Mouse (Mus musculus): ENCODE data around the gene Acr. TPM values are rescaled to one million over a fixed set of nuclear protein-coding genes. Genes with fewer than 3 reads are reported as not detected.

Acr gene
- polyA plus RNA-seq, 1 experiment from 2014 or later, result 0.35 TPM

DNA sequence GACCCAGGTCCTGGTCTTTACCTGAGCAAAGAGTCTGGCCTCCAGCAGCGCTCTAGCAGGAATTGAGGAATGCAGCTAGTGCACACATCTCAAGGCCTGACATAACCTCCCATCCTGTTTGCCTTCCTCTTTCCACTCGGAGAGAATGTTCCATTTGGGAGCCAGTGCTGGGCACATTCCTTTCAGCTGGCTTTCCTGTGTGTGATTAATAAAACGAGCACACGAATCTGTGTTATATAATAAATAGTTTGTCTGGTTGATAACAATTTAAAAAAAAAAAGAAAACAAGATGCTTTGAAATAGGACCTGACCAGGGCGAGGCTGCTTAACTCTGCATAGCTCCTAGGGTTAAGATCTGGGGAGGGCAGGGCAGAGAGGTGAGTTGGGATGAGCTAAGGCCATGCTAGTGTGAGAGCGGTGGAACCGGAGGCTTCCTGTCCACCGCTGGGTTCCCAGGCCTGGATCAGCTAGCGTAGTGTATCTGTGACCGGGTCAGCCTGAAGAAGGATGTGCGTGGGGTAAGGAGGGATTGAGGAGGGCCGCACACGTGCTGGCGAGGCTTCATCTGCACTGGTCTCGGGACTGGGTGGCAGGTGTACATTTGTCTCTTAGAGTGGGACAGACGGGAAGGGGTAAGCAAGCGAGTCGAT is 39.8 kb upstream of the Acr start:
- no peaks in the 10 kb centered on the region for H3K9me3 ChIP-seq
- ATAC-seq (ENCODE audit: insufficient number of reproducible peaks, insufficient read depth, low FRiP score, low TSS enrichment, low read depth), result no peak
- no peak overlapping the region for H3K27ac ChIP-seq
- H3K4me3 ChIP-seq, result no peak overlapping the region
- H3K27me3 ChIP-seq, result peaks cover 19% of the 10 kb centered on the region
- H3K4me1 ChIP-seq, result peaks cover 27% of the 10 kb centered on the region
- 85% methylated on average over 18 of the region's 18 CpGs for WGBS
- H3K4me2 ChIP-seq, result no peak overlapping the region
- H3K36me3 ChIP-seq, result peaks cover 18% of the 10 kb centered on the region
- no peak overlapping the region for H3K9ac ChIP-seq

DNA sequence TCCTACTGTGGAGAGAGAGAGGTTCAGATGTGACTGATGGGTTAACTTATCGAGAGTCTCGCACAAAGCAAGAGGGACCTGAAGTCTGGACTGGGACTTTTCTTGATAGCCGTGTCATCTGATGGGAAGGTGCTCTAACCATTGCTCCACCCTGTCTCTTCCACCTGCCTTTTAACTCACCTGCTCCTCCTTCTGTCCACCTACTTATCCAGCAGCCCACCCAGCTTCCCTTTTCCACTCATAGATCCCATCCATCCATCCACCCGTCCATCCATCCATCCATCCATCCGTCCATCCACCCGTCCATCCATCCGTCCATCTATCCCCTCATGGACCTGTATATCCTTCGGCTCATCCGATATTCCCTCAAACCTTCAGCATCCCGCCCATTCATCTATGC is 39.2 kb upstream of the Acr start:
- no peak for ATAC-seq (ENCODE audit: insufficient number of reproducible peaks, insufficient read depth, low FRiP score, low TSS enrichment, low read depth)
- Histone ChIP-seq H3K4me3 (no peak overlapping the region), H3K27me3 (peaks cover 16% of the 10 kb centered on the region), H3K36me3 (peaks cover 21% of the 10 kb centered on the region), H3K27ac (no peak overlapping the region), H3K4me1 (peaks cover 25% of the 10 kb centered on the region), H3K9me3 (no peaks in the 10 kb centered on the region), H3K4me2 (no peak overlapping the region), H3K9ac (no peak overlapping the region)
- 92% methylated on average over 10 of the region's 10 CpGs for WGBS

DNA sequence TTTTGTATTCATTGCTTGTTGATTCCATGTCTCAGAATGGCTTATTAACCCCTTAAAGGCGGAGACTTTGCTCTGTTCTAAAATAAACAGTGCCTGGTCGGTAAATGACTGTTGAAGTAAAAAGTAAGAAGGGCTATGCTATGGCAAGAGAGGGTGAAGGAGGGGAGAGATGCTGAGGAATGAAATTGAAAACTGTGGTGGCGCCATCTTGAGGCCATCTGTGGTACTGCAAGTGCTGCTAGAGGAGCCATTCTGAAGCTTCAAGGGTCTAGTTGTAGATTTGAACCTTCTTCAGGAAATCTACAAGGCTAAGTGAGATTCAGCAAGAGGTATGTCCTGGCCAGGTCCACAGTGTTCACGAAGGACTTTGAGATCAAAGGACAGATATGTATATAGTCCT is 37.8 kb upstream of the Acr start:
- WGBS, result 8% methylated on average over 4 of the region's 4 CpGs
- no peak for ATAC-seq (ENCODE audit: insufficient number of reproducible peaks, insufficient read depth, low FRiP score, low TSS enrichment, low read depth)

GRCm38 (mm10) chr15:89531399-89531798 is 36.7 kb upstream of the Acr start:
- Histone ChIP-seq H3K4me3 (no peak overlapping the region), H3K4me2 (no peak overlapping the region), H3K36me3 (peaks cover 17% of the 10 kb centered on the region), H3K9me3 (no peaks in the 10 kb centered on the region), H3K9ac (no peak overlapping the region), H3K4me1 (peaks cover 14% of the 10 kb centered on the region), H3K27ac (no peak overlapping the region), H3K27me3 (no peaks in the 10 kb centered on the region; the same call in 1 of the 2 replicates)
- 90% methylated on average over 5 of the region's 5 CpGs for WGBS
- no peak for ATAC-seq (ENCODE audit: insufficient number of reproducible peaks, insufficient read depth, low FRiP score, low TSS enrichment, low read depth)

More for the DNA sequence above, 37.8 kb upstream of the Acr start:
- Histone ChIP-seq H3K4me2 (no peak overlapping the region), H3K9me3 (no peaks in the 10 kb centered on the region), H3K27me3 (peaks cover 2% of the 10 kb centered on the region; the same call in 1 of the 2 replicates), H3K27ac (no peak overlapping the region), H3K4me3 (no peak overlapping the region), H3K36me3 (peaks cover 21% of the 10 kb centered on the region), H3K9ac (no peak overlapping the region), H3K4me1 (peaks cover 14% of the 10 kb centered on the region)

- peak; percentile 9; the same call in 1 of the 2 replicates for ATAC-seq (ENCODE audit: insufficient number of reproducible peaks, insufficient read depth, low FRiP score, low TSS enrichment, low read depth)
- H3K4me2 ChIP-seq, result peak overlapping the region; percentile 50
- peak overlapping the region; percentile 61 for H3K9ac ChIP-seq
- WGBS, result 20% methylated on average over 29 of the region's 29 CpGs
- peak overlapping the region; percentile 27 for H3K4me3 ChIP-seq
- peaks cover 14% of the 10 kb centered on the region for H3K4me1 ChIP-seq
- no peaks in the 10 kb centered on the region; the same call in 1 of the 2 replicates for H3K27me3 ChIP-seq
- no peak overlapping the region for H3K27ac ChIP-seq
- H3K9me3 ChIP-seq, result no peaks in the 10 kb centered on the region
- H3K36me3 ChIP-seq, result peaks cover 12% of the 10 kb centered on the region; the same call in 1 of the 2 replicates
Measured at GRCm38 (mm10) chr15:89532026-89532923, 35.9 kb upstream of the Acr start.

DNA sequence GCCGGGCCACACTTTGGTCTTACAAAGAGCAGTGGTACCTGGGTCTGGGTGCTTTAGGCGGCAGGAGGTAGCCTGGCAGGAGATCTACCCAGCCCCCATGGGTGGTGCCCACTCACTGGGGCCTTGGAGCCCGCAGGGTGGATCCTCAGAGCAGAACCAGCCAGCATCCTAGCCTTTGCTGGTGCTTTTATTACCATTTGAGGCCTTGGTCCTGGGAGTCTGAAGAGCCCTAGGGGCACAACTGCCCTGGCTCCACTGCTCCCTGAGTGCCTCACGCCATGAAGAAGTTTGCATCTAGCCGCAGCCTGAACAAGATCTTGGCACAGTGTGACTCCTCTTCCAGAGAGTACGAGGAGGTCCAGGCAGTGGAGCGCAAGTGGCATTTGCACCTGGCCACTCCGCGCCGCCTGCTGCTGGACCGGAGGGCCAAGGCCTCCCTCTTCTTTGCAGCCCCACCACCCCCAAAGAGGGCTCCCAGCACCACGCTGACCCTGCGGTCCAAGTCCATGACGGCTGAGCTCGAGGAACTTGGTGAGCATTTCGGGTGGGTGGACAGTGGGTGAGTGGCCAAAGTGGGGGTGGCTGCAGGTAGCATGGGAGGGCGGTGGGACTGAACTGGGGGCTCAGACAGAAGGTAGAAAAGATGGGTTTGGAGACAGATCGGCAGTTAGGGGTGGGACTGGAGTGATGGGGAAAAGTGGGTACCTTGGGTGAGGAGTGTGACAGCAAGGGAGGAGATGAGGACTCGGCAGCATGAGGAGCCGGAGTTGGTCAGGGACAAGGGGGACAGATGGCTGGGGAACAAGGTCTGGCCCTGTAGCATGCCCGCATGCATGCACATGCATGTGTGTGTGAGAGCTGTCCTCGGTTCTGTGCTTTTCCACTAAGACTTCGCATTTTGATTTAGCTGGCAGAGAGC is 34.9 kb upstream of the Acr start:
- Histone ChIP-seq H3K27ac (no peak overlapping the region), H3K27me3 (no peaks in the 10 kb centered on the region; the same call in 1 of the 2 replicates), H3K9ac (peak overlapping the region; percentile 61), H3K36me3 (peaks cover 12% of the 10 kb centered on the region), H3K4me1 (peaks cover 14% of the 10 kb centered on the region), H3K4me2 (peak overlapping the region; percentile 50), H3K9me3 (no peaks in the 10 kb centered on the region), H3K4me3 (peak overlapping the region; percentile 27)
- no peak for ATAC-seq (ENCODE audit: insufficient number of reproducible peaks, insufficient read depth, low FRiP score, low TSS enrichment, low read depth)
- WGBS, result 70% methylated on average over 23 of the region's 23 CpGs

DNA sequence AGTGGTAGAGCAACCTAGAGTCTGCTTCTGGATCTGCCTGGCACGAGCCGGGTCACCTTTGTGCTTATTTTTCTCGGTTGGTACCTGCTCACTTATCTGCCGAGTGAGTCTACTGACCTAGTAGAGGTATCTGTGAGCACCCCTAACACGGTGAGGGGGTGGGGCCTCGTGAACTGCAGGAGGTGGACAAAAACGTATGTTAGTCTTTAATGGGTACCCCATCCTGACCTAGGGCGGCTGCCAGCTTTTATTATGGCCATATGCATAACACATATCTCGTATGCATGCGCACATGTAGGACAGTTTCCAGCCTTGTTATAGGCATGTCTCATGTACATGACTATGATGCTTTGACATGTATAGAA is 34.3 kb upstream of the Acr start:
- H3K36me3 ChIP-seq, result peaks cover 12% of the 10 kb centered on the region
- no peak overlapping the region for H3K4me2 ChIP-seq
- no peaks in the 10 kb centered on the region; the same call in 1 of the 2 replicates for H3K27me3 ChIP-seq
- peaks cover 14% of the 10 kb centered on the region for H3K4me1 ChIP-seq
- H3K4me3 ChIP-seq, result no peak overlapping the region
- H3K27ac ChIP-seq, result no peak overlapping the region
- H3K9ac ChIP-seq, result no peak overlapping the region
- WGBS, result 85% methylated on average over 10 of the region's 10 CpGs
- H3K9me3 ChIP-seq, result no peaks in the 10 kb centered on the region
- no peak for ATAC-seq (ENCODE audit: insufficient number of reproducible peaks, insufficient read depth, low FRiP score, low TSS enrichment, low read depth)

DNA sequence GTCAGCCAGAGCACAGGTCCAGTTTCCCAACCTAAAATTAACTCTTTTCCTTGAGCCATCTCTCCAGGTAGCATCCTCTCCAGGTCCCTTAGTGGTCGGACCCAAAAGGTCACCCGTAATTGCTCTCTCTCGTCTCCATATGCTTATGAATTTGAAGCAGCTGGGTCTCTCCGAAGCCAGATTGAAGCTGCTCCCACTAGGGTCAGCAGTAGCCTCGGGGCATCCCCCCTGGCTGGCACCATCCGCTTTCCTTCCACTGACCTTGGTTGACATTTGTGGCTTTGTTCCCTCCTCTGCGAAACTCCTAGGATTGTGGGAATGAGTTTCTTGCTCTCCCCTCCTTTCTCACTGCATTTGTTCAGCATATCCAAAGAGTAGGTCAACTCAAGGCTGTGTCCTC is 24.0 kb upstream of the Acr start:
- H3K4me3 ChIP-seq, result no peak overlapping the region
- H3K36me3 ChIP-seq, result peaks cover 57% of the 10 kb centered on the region
- WGBS, result 66% methylated on average over 7 of the region's 7 CpGs
- no peak overlapping the region for H3K9ac ChIP-seq
- no peak overlapping the region for H3K4me2 ChIP-seq
- H3K4me1 ChIP-seq, result peaks cover 18% of the 10 kb centered on the region
- H3K27ac ChIP-seq, result no peak overlapping the region
- no peaks in the 10 kb centered on the region for H3K9me3 ChIP-seq
- no peak for ATAC-seq (ENCODE audit: insufficient number of reproducible peaks, insufficient read depth, low FRiP score, low TSS enrichment, low read depth)
- peaks cover 30% of the 10 kb centered on the region for H3K27me3 ChIP-seq

- Histone ChIP-seq H3K27me3 (peaks cover 30% of the 10 kb centered on the region), H3K27ac (no peak overlapping the region), H3K36me3 (peaks cover 73% of the 10 kb centered on the region), H3K9me3 (no peaks in the 10 kb centered on the region), H3K9ac (peak overlapping the region; percentile 64; the same call in 1 of the 2 replicates), H3K4me2 (peak overlapping the region; percentile 59), H3K4me3 (peak overlapping the region; percentile 33), H3K4me1 (peaks cover 18% of the 10 kb centered on the region)
- ATAC-seq (ENCODE audit: insufficient number of reproducible peaks, insufficient read depth, low FRiP score, low TSS enrichment, low read depth), result no peak
- 55% methylated on average over 8 of the region's 8 CpGs for WGBS
Measured at GRCm38 (mm10) chr15:89547321-89547720, 20.8 kb upstream of the Acr start.

- peak overlapping the region; percentile 59 for H3K4me2 ChIP-seq
- ATAC-seq (ENCODE audit: insufficient number of reproducible peaks, insufficient read depth, low FRiP score, low TSS enrichment, low read depth), result peak; percentile 53
- H3K4me3 ChIP-seq, result peak overlapping the region; percentile 33
- WGBS, result 19% methylated on average over 55 of the region's 58 CpGs
- peaks cover 18% of the 10 kb centered on the region for H3K4me1 ChIP-seq
- H3K27me3 ChIP-seq, result peaks cover 30% of the 10 kb centered on the region
- H3K27ac ChIP-seq, result no peak overlapping the region
- H3K9ac ChIP-seq, result peak overlapping the region; percentile 64
- no peaks in the 10 kb centered on the region for H3K9me3 ChIP-seq
- peaks cover 72% of the 10 kb centered on the region for H3K36me3 ChIP-seq
Measured at GRCm38 (mm10) chr15:89547824-89548601, 20.1 kb upstream of the Acr start.
